Mouse (Mus musculus) neutrophil, adult 83 days (primary cell): ENCODE measurements around the gene Pmp22. TPM values are rescaled to one million over a fixed set of nuclear protein-coding genes. Genes with fewer than 3 reads are reported as not detected.

Source experiments
- total RNA-seq, 2 experiments: library from RNA; stranded (reverse); gene quantifications; one replicate each; pipeline ENCODE4 v1.2.4; 2023

The Pmp22 gene
- total RNA-seq: under 1 TPM in 1 of 2 experiments, not detected in 1; 0.37 TPM

DNA sequence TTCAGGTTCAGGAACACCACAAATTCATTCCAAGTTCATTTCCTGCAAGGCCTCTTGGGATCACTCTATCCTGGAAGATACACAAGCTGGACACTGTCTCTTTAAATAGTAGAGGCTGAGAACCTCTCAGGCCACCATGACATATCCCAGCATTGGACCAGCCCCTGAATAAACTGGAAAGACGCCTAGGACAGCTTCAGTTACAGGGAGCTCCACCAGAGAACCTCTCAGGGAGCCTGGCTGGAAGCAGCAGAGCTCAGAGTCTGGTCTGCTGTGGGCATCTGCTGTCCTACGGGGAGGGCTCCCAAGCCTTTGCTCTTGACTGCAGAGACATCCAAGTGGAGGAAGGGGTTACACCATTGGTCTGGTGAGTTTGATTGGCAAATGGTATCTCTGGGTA, at the start of gene Pmp22:
TSS of gene Pmp22 (plus strand) at position 199 of the 400 bp plus-strand sequence.

Other genes starting within 250 kb of the Pmp22 start
- 1 to 10 TPM; 9.4 to 10.0 TPM for gene Tvp23b, start 249.5 kb upstream of the Pmp22 start, total RNA-seq
- gene Cdrt4, start 177.8 kb upstream of the Pmp22 start, total RNA-seq: not detected
- not detected for gene Tekt3, start 67.3 kb upstream of the Pmp22 start, total RNA-seq